Mouse (Mus musculus) megakaryocyte progenitor cell, adult 5-6 weeks (primary cell): Measurements from ENCODE around the gene Hspa2. TPM values are rescaled to one million over a fixed set of nuclear protein-coding genes. Genes with fewer than 3 reads are reported as not detected.

ENCODE experiments used
- ATAC-seq: replicated peaks from 2 replicates; pipeline ENCODE4 v1.8.0; 2016; ENCODE audit warnings: mild to moderate bottlenecking, moderate TSS enrichment, inconsistent platforms; ENCODE audit not compliant: poor library complexity
- total RNA-seq, 2 experiments: library from RNA; stranded (forward) in 1 of 2; stranded (reverse) in 1 of 2; fragments of 157-497, 149-512 nt in 1 of 2; fragments of 200-1000 nt in 1 of 2; gene quantifications; 2 replicates each; pipeline versions ENCODE4 v1.2.3 to v1.2.4; 2015 to 2017

The Hspa2 gene
- total RNA-seq, 2 experiments from 2014 or later, result 6.9 to 19.9 TPM

DNA sequence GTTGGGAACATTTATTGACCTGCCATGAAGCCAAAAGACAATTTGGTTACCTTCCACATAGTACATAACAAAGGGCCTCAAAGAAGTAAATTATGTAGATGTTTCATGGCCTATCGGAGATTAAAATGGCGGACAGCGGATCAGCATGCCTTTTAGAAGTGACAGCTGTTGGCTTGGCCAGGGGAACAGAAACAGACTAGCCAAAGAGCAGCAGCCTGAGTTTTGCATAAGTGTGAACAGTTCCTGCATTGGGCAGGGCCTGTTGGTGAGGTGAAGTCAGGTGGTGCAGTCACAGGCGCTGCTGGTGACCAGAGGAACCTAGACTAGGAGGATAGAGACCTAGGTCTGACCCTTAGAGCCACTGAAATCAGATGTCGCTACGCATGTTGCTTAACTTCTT lies 26.9 kb upstream of the Hspa2 start:
- peak; percentile 51 for ATAC-seq

DNA sequence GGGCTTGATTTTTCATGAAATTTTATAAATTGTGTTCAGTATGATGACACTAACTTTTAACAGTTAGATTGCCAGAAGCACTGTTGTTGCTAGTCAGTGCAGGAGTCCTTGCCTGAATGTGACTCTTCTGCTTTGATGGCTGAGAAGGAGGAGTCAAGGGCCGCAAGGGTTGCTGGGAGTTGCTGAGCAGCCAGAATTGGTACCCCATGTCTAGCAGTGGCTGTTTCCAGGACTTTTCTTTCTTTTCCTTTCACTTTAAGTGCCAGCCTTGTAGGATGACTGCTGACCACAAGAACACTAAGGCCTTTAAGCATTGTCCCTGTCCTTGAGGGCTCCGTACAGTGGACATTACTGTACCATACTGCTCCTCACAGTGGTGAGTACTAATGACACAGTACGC lies 26.2 kb upstream of the Hspa2 start:
- no peak for ATAC-seq

DNA sequence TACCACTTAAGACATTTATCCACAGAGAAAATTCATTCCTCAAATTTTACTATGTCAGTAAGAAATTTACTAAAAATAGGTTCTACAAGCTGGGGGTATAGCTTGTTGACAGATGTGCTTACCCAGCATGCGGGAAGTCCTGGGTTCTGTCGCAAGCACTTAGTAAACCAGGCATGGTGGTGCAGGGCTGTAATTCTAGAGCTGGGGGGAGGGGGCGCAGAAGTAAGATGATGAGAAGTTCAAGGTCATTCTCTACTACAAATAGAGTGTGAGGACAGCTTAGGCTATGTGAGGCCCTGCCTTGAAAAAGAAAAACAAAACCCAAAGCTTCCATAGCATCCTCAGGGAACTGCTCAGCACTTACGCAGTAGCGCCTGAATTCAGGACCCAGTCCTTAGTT lies 25.4 kb upstream of the Hspa2 start:
- ATAC-seq, result no peak

DNA sequence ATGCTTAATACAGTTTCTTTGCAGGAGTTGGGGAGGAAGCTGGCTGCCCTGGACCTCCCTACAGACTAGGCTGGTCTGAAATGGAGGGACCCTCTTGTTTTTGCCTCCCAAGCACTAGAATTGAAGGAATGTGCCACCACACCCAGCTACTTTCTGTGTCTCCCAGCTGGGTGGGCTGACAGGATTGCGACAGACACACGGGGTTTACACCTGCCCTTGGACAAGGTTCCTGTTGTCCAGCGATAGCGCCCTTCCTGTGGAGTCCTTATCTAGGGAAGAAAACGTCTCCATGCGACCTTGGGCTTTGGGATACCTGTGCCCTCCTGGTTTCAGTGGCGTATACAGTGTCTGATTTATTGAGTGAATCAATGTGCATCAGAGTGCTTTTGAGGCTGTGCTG lies 23.8 kb upstream of the Hspa2 start:
- no peak for ATAC-seq

DNA sequence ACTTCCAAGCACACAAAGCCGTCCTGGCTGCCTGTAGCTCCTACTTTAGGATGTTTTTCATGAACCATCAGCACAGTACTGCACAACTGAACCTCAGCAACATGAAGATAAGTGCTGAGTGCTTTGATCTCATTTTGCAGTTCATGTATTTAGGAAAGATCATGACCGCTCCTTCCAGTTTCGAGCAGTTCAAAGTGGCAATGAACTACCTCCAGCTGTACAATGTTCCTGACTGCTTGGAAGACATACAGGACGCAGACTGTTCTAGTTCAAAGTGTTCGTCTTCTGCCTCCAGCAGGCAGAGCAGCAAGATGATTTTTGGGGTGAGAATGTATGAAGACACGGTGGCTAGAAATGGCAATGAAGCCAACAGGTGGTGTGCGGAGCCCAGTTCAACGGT lies 18.6 kb upstream of the Hspa2 start:
- no peak for ATAC-seq

DNA sequence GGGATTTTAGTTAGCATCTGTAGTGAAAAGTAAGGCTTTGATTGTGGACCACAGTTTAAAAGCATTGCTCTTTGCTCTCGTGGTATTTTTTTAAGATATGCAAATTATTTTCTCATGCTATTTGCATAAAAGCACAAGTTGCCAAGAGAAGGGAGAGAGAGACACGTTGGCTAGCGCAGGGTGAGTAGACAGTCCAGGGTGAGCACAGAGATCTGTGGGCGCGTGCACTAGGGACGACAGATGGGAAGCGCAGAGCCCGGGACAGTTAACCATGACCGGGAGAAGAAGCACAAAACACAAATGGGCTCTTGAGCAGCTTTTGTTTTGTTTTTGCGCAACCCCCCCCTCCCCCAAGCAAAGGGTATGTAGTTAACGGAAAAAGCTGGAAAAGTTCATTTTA lies 15.2 kb upstream of the Hspa2 start:
- no peak for ATAC-seq

DNA sequence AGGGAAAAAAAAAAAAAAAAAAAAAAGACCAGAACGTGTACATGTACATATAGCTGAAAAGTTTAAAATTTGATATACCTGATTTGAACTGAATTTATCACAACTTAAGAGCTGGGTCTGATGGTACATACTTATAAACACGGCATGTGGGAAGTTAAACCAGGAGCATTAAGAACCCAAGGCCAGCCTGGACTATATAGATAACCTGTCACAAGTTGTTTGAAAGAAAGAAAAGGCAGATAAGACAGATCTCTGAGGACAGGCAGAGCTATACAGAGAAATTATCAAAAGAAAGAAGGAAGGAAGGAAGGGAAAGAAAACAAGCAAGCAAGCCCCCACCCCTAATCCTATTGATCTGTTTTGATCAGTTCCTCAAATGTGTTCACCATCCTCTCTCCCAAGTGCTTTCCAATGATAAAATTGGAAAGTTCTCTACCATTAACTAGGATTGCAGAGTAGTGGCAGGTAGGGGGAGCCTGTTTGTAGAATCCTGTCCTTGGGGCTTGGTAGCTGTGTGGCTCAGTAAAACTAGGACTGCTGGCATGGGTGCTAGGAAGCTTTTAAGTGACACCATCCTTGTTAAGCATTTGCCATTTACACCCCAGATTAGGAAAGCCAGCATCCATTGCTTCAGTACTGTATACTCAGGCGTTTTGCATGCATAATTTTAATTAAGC lies 12.2 kb upstream of the Hspa2 start:
- ATAC-seq, result peak; percentile 92

DNA sequence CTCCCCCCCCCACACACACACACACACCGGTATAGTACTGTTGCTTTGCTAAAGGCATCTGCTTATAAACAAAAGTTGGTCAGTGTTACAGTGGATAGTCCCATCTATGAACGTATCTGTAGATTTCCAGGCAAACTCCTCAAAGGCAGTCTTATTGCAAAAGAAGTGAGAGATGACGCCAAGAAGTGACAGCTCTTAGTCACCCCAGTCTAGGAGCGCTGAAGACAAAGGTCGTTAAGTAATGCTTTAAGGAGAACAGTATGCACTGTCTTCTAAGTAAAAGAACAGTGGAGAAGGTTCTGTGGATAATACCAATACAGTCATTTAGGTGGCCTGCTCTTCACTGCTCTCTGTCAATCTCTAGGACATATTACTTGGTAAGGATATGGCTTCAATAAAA lies 11.0 kb upstream of the Hspa2 start:
- no peak for ATAC-seq

DNA sequence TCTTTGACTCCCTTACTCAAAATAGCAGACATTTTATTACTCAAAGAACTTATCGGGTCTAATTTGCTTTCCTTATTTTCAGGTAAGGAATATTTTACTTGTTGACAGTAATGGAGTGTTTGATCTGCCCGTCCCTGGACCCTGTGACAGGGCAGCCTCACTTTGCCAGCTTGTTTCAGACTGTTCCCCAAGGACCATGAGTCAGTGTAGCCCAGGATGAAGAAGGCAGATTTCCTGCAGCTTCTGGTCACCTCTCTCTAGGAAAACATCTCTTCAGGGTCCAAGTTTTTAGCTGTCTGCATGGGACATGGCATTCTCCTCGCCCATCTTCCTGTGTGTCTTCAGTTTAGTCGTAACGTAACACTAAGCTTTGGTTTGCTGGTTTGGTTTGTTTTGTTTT lies 6.7 kb upstream of the Hspa2 start:
- ATAC-seq, result no peak

DNA sequence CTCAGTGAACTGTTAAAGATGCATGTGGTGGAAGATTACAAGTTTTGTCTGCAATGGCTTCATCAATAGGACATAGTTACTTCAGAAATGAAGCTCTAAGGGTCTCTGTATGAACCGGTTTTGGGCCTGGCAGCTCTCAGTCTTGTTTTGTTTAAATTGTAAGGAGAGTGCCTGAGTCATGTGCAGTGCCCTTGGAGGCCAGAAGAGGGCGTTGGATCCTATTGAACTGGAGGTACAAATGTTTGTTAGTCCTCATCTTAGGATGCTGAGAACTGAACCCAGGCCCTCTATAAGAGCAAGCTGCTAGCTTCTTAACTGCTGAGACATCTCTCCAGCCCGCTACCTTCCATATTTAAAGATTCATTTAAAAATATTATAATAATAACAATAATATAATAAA lies 2.3 kb upstream of the Hspa2 start:
- no peak for ATAC-seq

DNA sequence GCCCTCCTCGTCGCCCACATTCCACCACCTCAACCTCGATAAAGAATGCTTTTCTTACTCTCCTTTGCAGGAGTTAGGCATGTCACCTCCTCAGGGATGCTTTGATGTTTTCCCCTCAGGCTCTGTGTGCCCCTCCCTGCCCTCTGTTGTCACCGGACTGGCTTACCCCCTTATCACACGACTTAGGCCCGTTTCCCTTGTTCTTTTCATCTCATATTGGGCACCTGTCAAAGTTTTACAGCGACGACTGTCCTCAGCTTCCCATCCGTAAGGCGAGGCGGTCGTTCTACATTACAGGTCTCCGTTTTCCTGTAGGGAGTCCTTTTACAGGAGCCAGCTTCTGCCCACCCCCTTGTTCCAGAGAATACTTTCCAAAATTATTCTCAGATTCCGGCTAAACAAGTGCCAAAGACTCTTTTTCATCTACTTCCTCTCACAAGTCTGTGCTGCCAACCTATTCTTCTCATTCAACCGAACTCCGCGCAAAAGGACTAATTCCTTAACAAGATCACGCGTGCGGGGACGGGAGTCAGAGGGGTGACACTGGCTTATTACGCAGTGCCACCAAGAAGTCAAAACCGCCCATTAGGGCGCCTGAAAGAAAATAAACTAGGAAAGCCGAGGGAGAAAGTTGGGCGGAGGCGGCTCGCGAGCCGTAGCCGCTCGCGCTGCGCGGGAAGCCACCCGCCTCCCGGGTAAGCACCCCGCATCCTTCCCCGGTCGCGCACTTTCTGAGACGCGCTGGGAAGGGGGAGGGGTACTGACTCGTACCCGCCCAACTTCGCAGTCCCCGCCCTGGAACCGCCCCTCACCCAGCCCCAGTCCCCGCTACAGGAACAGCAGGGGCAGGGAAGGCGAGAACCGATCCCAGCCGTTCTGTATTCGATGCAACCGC lies 738 bp upstream of the Hspa2 start:
- peak; percentile 59 for ATAC-seq

DNA sequence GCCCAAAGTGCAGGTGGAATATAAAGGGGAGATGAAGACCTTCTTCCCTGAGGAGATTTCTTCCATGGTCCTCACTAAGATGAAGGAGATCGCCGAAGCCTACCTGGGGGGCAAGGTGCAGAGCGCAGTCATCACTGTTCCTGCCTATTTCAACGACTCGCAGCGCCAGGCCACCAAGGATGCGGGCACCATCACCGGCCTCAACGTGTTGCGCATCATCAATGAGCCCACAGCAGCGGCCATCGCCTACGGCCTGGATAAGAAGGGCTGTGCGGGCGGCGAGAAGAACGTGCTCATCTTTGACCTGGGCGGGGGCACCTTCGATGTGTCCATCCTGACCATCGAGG lies 833 bp downstream of the Hspa2 start:
- no peak for ATAC-seq

DNA sequence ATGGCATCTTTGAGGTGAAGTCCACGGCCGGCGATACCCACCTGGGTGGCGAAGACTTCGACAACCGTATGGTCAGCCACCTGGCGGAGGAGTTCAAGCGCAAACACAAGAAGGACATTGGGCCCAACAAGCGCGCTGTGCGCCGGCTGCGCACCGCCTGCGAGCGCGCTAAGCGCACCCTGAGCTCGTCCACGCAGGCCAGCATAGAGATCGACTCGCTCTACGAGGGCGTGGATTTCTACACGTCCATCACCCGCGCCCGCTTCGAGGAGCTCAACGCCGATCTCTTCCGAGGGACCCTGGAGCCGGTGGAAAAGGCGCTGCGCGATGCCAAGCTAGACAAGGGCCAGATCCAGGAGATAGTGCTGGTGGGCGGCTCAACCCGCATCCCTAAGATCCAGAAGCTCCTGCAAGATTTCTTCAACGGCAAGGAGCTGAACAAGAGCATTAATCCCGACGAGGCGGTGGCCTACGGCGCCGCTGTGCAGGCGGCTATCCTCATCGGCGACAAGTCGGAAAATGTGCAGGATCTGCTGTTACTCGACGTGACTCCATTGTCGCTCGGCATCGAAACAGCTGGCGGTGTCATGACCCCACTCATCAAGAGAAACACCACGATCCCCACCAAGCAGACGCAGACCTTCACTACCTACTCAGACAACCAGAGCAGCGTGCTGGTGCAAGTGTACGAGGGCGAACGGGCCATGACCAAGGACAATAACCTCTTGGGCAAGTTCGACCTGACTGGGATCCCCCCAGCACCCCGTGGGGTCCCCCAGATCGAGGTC lies 1.4 kb downstream of the Hspa2 start:
- ATAC-seq, result no peak

DNA sequence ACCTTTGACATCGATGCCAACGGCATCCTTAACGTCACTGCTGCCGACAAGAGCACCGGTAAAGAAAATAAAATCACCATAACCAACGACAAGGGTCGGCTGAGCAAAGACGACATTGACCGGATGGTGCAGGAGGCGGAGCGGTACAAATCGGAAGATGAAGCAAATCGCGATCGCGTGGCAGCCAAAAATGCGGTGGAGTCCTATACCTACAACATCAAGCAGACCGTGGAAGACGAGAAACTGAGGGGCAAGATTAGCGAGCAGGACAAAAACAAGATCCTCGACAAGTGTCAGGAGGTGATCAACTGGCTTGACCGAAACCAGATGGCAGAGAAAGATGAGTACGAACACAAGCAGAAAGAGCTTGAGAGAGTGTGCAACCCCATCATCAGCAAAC lies 2.0 kb downstream of the Hspa2 start:
- ATAC-seq, result no peak

DNA sequence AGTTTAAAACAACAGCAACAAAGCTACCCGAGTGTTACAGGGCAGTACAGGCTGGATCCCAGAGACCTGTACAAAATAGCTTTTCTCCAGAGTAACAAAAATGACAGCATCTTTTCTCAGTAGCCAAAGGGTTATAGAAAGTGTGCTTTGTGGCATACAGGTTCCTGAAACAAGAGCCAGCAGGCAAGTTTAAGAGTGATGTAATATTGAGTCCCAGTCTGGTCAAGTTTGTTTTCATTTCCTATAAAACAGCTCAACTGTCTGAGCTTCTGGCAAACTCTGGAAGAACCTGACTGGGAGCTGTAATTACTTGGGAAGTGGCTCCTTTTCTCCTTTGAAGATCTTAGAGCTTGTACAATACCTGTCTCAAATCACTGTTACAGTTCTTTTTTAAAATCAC lies 3.2 kb downstream of the Hspa2 start:
- ATAC-seq, result no peak

DNA sequence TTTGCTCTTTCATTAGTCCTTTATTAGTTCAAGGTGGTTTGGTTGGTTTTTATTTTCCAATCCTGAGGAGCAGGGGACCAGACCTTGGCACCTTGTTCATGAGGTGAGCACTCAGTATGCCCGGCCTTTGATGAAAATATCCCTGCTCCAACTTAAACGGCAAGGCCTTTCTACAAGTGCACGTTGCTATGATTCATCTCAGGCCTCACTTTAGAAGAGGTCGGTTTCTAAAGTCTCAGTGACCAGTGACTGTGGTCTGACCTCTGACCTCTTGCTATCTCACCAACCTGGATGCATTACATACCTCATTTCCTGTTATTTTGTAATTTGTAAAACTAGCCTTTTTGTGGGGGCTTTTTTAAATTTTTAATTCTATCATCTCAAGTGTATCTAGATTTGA lies 5.2 kb downstream of the Hspa2 start:
- no peak for ATAC-seq

DNA sequence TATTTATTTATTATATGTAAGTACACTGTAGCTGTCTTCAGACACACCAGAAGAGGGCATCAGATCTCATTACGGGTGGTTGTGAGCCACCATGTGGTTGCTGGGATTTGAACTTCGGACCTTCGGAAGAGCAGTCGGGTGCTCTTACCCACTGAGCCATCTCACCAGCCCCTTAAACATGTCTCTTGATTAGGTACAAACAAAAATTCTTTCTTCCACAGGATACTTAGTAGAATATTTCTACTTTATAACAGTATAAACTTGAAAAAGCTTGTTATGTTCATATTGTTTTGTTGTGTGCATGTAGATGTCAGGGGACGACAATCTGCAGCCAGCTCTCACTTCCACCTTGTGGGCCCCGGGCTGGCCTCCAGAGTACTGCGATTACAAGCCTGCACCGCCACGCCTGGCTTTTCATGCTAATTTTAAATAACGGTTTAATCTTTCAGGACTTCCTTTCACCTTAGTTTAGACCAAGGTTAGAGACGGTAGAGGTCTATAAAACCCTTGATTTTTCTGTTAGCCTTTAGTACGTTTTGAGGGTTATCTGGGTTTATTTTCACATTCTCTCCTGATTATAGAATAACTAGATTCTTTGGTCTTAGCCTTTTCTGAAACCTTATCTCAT lies 11.5 kb downstream of the Hspa2 start:
- peak; percentile 85 for ATAC-seq

DNA sequence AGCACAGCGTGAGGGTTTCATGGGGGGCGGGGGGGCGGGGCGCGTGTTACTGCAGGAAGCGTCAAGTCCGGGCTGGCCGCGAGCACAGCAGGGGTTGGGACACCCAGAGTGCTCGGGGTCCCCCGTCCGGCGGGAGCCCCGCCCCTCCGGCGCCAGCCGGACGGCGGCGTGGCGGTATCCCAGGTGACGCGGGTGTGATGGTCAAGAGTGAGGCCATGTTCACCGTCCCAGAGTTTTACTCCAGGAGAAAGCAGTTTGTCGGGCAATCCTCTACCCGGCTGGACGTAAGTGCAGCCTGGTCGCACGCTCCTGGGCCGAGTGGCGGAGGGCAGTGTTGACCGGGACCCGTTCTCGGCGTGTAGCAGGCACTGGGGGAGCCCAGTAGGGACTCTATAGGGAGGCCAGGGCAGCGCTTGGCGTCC lies 13.5 kb downstream of the Hspa2 start, which contains the start of gene Ppp1r36:
TSS of gene Ppp1r36 (plus strand) at position 106 of the 422 bp plus-strand sequence.
- peak; percentile 39 for ATAC-seq

DNA sequence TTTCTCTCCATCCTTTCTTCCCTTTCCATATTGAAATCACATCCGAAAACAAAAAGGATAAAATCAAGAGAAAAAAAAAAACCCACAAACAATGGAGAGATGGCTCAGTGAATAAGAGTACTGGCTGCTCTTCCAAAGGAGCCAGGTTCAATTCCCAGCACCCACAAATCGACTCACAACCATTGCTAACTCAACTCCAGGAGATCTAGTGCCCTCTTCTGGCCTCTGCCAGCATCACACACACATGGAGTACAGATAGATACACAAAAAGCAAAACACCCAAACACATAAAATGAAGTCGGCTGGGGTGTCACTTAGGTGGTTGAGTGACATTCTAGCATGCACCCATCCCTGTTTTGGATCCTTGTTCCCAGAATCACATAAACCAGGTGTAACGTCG lies 14.4 kb downstream of the Hspa2 start:
- no peak for ATAC-seq

DNA sequence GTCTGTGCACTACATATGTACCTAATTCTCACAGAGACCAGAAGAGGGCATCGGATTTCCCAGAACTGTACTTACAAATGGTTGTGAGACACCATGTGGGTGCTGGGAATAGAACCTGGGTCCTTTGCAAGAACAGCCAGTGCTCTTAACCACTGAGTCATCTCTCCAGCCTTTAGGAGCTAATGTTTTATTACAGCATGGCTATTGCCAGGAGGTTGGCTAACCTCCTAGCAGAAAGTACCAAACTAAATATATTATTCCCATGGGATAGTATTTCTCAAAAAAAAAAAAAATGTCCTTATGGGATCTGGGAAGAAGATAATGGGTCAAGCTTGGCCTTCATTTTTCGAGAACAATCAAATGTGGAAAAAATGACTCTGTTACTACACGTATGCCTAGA lies 21.3 kb downstream of the Hspa2 start:
- ATAC-seq, result no peak

DNA sequence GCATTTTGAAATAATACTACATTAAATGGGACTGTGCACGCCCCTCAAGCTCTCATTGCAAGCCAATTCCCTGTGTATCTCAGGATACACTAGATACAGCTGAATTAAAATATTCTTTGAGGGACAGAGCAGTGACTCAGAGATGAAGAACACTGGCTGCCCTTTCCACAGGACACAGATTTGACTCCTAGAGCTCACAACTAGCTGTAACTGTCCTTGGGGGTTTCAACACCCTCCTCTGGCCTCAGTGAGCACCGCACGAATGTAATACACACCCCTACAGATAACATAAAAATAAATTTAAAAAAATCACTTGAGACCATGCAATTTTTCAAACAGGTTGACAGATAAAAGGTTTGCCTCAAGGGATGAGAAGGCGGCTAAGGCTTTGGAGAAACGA lies 23.6 kb downstream of the Hspa2 start:
- no peak for ATAC-seq
